In genomic region chr1:52652601-52653253, GRCm38 (mm10) we compare ENCODE assay signal across 11 mouse cellular contexts. TPM values are rescaled to one million over a fixed set of nuclear protein-coding genes. Genes with fewer than 3 reads are reported as not detected.
A peak's percentile ranks its signal among the peaks of the same experiment; 100 is the strongest.
DNase-seq lines count a peak whose midpoint lies in the region; ATAC-seq lines count a peak whose summit lies in the region.
"Had no signal": no experiment of that assay in that cellular context is flagged by ENCODE, and none has a peak within 500 bp of the region (broad histone marks: within the 10 kb centered on the region; RNA-seq: fewer than 3 reads in every experiment).

No protein-coding gene starts in this region.

- H3K4me1 ChIP-seq in hindbrain, embryonic 11.5 days (replicated peaks; ENCODE audit: control insufficient read depth, insufficient read depth, low read length) = no peaks in the 10 kb centered on the region
- H3K4me1 ChIP-seq in hindbrain, embryonic 12.5 days = no peaks in the 10 kb centered on the region
- H3K4me1 ChIP-seq in embryonic facial prominence, embryonic 10.5 days = peaks cover 13% of the 10 kb centered on the region

- H3K27me3 ChIP-seq in hindbrain, embryonic 11.5 days (ENCODE audit: control insufficient read depth, insufficient read depth, low read length) = no peaks in the 10 kb centered on the region
- H3K27me3 ChIP-seq in hindbrain, embryonic 12.5 days = no peaks in the 10 kb centered on the region
- no peaks in the 10 kb centered on the region for H3K27me3 ChIP-seq in embryonic facial prominence, embryonic 10.5 days (replicated peaks; ENCODE audit: low read depth, poor library complexity, severe bottlenecking)

- no peaks in the 10 kb centered on the region for H3K9me3 ChIP-seq in hindbrain, embryonic 11.5 days (ENCODE audit: control insufficient read depth, low read length)
- H3K9me3 ChIP-seq in hindbrain, embryonic 12.5 days (replicated peaks) = no peaks in the 10 kb centered on the region
- H3K9me3 ChIP-seq in embryonic facial prominence, embryonic 10.5 days = no peaks in the 10 kb centered on the region

- no peaks in the 10 kb centered on the region for H3K36me3 ChIP-seq in hindbrain, embryonic 11.5 days (ENCODE audit: control insufficient read depth, insufficient read depth, low read length)
- H3K36me3 ChIP-seq in hindbrain, embryonic 12.5 days = peaks cover 12% of the 10 kb centered on the region
- H3K36me3 ChIP-seq in embryonic facial prominence, embryonic 10.5 days (replicated peaks) = peaks cover 38% of the 10 kb centered on the region

- 81% methylated on average over 3 of the region's 3 CpGs for WGBS in hindbrain, embryonic 11.5 days
- 80% methylated on average over 3 of the region's 3 CpGs for WGBS in hindbrain, embryonic 12.5 days
- WGBS in embryonic facial prominence, embryonic 10.5 days = 48% methylated on average over 3 of the region's 3 CpGs

- no peak overlapping the region for H3K4me2 ChIP-seq in hindbrain, embryonic 11.5 days (replicated peaks; ENCODE audit: low read depth, low read length)
- no peak overlapping the region for H3K4me2 ChIP-seq in hindbrain, embryonic 12.5 days (replicated peaks)

- H3K9ac ChIP-seq in hindbrain, embryonic 11.5 days (ENCODE audit: low read depth, low read length) = no peak overlapping the region
- H3K9ac ChIP-seq in hindbrain, embryonic 12.5 days = no peak overlapping the region

- no peak overlapping the region for H3K4me3 ChIP-seq in hindbrain, embryonic 11.5 days (ENCODE audit: low read depth, low read length)
- no peak overlapping the region for H3K4me3 ChIP-seq in hindbrain, embryonic 12.5 days
- no peak overlapping the region for H3K4me3 ChIP-seq in embryonic facial prominence, embryonic 10.5 days

- no peak for ATAC-seq in hindbrain, embryonic 11.5 days (ENCODE audit: low FRiP score)
- ATAC-seq in hindbrain, embryonic 12.5 days (ENCODE audit: low FRiP score) = no peak
- 0 out of 2 replicates have a peak, but pooled peaks have one; percentile 13 for ATAC-seq in megakaryocyte, adult 5-6 weeks (ENCODE audit: poor library complexity, severe bottlenecking)

- peak; percentile 20 for DNase-seq in hindbrain, embryonic 11.5 days (ENCODE audit: low spot score)
- peak; percentile 43 for DNase-seq in NIH3T3 (ENCODE audit: low read depth)
- peak; percentile 80 for DNase-seq in embryonic facial prominence, embryonic 10.5 days (ENCODE audit: low spot score)
- no peak for DNase-seq in left cerebral cortex, adult 8-10 months (ENCODE audit: low spot score in 2 of 2)
- no peak for DNase-seq in urinary bladder, postnatal 25 days (ENCODE audit: low spot score)
- DNase-seq: cerebellum, adult 18-20 months; gastrocnemius, postnatal 25 days; right cerebral cortex, postnatal 14 days had no signal

- H3K27ac ChIP-seq in hindbrain, embryonic 11.5 days (ENCODE audit: low read depth, low read length) = no peak overlapping the region
- no peak overlapping the region for H3K27ac ChIP-seq in hindbrain, embryonic 12.5 days
- H3K27ac ChIP-seq in embryonic facial prominence, embryonic 10.5 days (replicated peaks) = peak overlapping the region; percentile 59
- H3K27ac ChIP-seq: kidney, postnatal 0 days had no signal

RNA-seq across cellular contexts. Expression of gene Nemp2, which starts 22.2 kb away (rescaled TPM):
- polyA plus RNA-seq in hindbrain, embryonic 11.5 days (2014; fragmentation: Nextera tagmentation; extraction: Ambion mirVana) = 11.7 and 12.2 TPM in 2 replicates
- polyA plus RNA-seq in hindbrain, embryonic 12.5 days (2016; fragmentation: Nextera tagmentation; extraction: Ambion mirVana) = 10.7 and 12.0 TPM in 2 replicates
- polyA plus RNA-seq in embryonic facial prominence, embryonic 10.5 days (2016; fragmentation: Nextera tagmentation; extraction: Ambion mirVana) = 9.3 and 9.4 TPM in 2 replicates
- 18.1 and 19.6 TPM in 2 replicates for total RNA-seq in megakaryocyte, adult 5-6 weeks (2015)
- 19.4 and 20.3 TPM in 2 replicates for total RNA-seq in megakaryocyte, adult 5-6 weeks (2017)
- total RNA-seq in left cerebral cortex, adult 8-10 months (2022) = 1 to 10 TPM; 3.7 to 4.9 (median 4.3) TPM

Comparison
In these comparisons a context has a peak if more than half of its experiments do, and no peak if none do; other contexts are left out.
1. DNase-seq: peak in hindbrain, embryonic 11.5 days (single experiment), NIH3T3 (single experiment) and embryonic facial prominence, embryonic 10.5 days (single experiment); none in left cerebral cortex, adult 8-10 months (0 of 2) and urinary bladder, postnatal 25 days (single experiment).